In genomic region chr8:41964088-41964487, GRCm38 (mm10) we compare ENCODE assay signal across 18 mouse cellular contexts.
"Had no signal": no experiment of that assay in that cellular context is flagged by ENCODE, and none has a peak within 500 bp of the region (broad histone marks: within the 10 kb centered on the region; RNA-seq: fewer than 3 reads in every experiment).

No protein-coding gene starts in this region.

- H3K27me3 ChIP-seq: liver, embryonic 15.5 days; neural tube, embryonic 12.5 days had no signal

- H3K9ac ChIP-seq: liver, embryonic 15.5 days; neural tube, embryonic 12.5 days had no signal

- H3K4me3 ChIP-seq: limb, embryonic 10.5 days; liver, embryonic 15.5 days; midbrain, embryonic 10.5 days; neural tube, embryonic 12.5 days had no signal

- H3K27ac ChIP-seq: limb, embryonic 10.5 days; liver, embryonic 15.5 days; midbrain, embryonic 10.5 days; neural tube, embryonic 12.5 days had no signal

- H3K36me3 ChIP-seq: limb, embryonic 10.5 days; liver, embryonic 15.5 days; midbrain, embryonic 10.5 days; neural tube, embryonic 12.5 days had no signal

- H3K4me2 ChIP-seq: liver, embryonic 11.5 days; liver, embryonic 15.5 days; neural tube, embryonic 12.5 days had no signal

- H3K9me3 ChIP-seq: limb, embryonic 10.5 days; liver, embryonic 15.5 days; midbrain, embryonic 10.5 days; neural tube, embryonic 12.5 days had no signal

- H3K4me1 ChIP-seq: limb, embryonic 10.5 days; liver, embryonic 15.5 days; midbrain, embryonic 10.5 days; neural tube, embryonic 12.5 days had no signal

- DNase-seq: kidney, adult 8-10 months; kidney, postnatal 25 days; layer of hippocampus, adult 9-11 months; lung, adult 2 months; lung, postnatal 4 days; midbrain, embryonic 14.5 days; right cerebral cortex, postnatal 4 days; spleen, adult 18-20 months; thymus, adult 2 months; thymus, postnatal 25 days had no signal

- ATAC-seq: inflammation-experienced regulatory T-cells, adult 6 months; intestine, postnatal 0 days; lung, postnatal 0 days had no signal
